Mouse (Mus musculus) hindbrain, embryonic 12.5 days (tissue): ENCODE data around the gene Herc1. TPM values are rescaled to one million over a fixed set of nuclear protein-coding genes. Genes with fewer than 3 reads are reported as not detected.
A peak's percentile ranks its signal among the peaks of the same experiment; 100 is the strongest.

Source experiments
- ATAC-seq: fragments of 200-750 bp; cut with Nextera tagmentation; 2 replicates; pipeline ENCODE4 v1.8.0; 2017; ENCODE audit warnings: moderate TSS enrichment; ENCODE audit not compliant: low FRiP score
- H3K27ac ChIP-seq: fragments of 300-500 bp; sonication (generic); 2 replicates; pipeline ENCODE4 v1.5.1; 2016; ENCODE audit warnings: mild to moderate bottlenecking
- H3K27me3 ChIP-seq: fragments of 300-500 bp; sonication (generic); 2 replicates; pipeline ENCODE4 v1.6.1; 2016; ENCODE audit warnings: mild to moderate bottlenecking
- H3K36me3 ChIP-seq: fragments of 300-500 bp; sonication (generic); 2 replicates; pipeline ENCODE4 v1.6.1; 2016; ENCODE audit warnings: mild to moderate bottlenecking
- H3K4me1 ChIP-seq: fragments of 300-500 bp; sonication (generic); 2 replicates; pipeline ENCODE4 v1.6.1; 2016
- H3K4me2 ChIP-seq: fragments of 300-500 bp; sonication (generic); replicated peaks from 2 replicates; pipeline ENCODE4 v1.6.1; 2016; ENCODE audit warnings: mild to moderate bottlenecking
- H3K4me3 ChIP-seq: fragments of 300-500 bp; sonication (generic); 2 replicates; pipeline ENCODE4 v1.5.1; 2016; ENCODE audit warnings: mild to moderate bottlenecking
- H3K9ac ChIP-seq: fragments of 300-500 bp; sonication (generic); 2 replicates; pipeline ENCODE4 v1.6.1; 2016; ENCODE audit warnings: mild to moderate bottlenecking, moderate library complexity
- H3K9me3 ChIP-seq: fragments of 300-500 bp; sonication (generic); replicated peaks from 2 replicates; pipeline ENCODE4 v1.6.1; 2016; ENCODE audit warnings: mild to moderate bottlenecking
- WGBS: fragments of 180-500 bp; shearing (Covaris S2); methylation state at CpG from one replicate; pipeline ENCODE4 v1.1.7; 2016; 5-methylcytosine and 5-hydroxymethylcytosine counted together
- polyA plus RNA-seq: library from polyadenylated mRNA; unstranded; fragments of >200 nt; fragmentation: Nextera tagmentation; extraction: Ambion mirVana; gene quantifications from 2 replicates; pipeline ENCODE4 v1.2.1, GENCODE M21; 2016

The Herc1 gene
- polyA plus RNA-seq, 1 experiment from 2014 or later = 48.6 TPM

GRCm38 (mm10) chr9:66518251-66518650, 168.0 kb downstream of the Herc1 start:
- Histone ChIP-seq H3K27ac (no peak overlapping the region), H3K36me3 (peaks cover 70% of the 10 kb centered on the region), H3K4me2 (no peak overlapping the region), H3K27me3 (no peaks in the 10 kb centered on the region), H3K4me1 (0 out of 2 replicates have a peak, but pooled peaks cover 2% of the 10 kb centered on the region), H3K4me3 (no peak overlapping the region), H3K9me3 (no peaks in the 10 kb centered on the region), H3K9ac (no peak overlapping the region)
- ATAC-seq = no peak
- WGBS = 73% methylated on average over 5 of the region's 5 CpGs

DNA sequence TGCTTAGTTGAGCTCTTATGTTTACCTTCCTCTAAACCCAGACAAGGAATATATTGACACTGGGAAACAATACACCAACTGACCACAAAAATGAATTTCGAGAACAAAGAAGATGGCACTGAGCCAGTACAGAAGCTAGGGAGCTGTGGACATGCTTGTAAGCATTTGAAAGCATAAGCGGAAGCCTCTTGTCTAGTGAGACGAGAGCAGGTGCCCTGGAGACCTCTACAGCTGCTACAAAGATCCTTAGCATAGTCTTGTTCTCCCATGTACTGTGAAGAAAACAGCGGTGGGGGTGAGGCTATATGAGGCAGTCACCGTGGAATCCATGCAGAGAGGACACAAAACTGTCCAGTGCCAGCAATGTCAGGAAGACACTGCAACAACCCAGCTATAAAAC, 168.7 kb downstream of the Herc1 start:
- Histone ChIP-seq H3K9me3 (no peaks in the 10 kb centered on the region), H3K4me1 (0 out of 2 replicates have a peak, but pooled peaks cover 2% of the 10 kb centered on the region), H3K27me3 (no peaks in the 10 kb centered on the region), H3K9ac (no peak overlapping the region), H3K36me3 (peaks cover 73% of the 10 kb centered on the region), H3K27ac (peak overlapping the region; percentile 64; the same call in 1 of the 2 replicates), H3K4me2 (no peak overlapping the region), H3K4me3 (no peak overlapping the region)
- WGBS = 50% methylated on average over 5 of the region's 5 CpGs
- peak; percentile 65; the same call in 1 of the 2 replicates for ATAC-seq

DNA sequence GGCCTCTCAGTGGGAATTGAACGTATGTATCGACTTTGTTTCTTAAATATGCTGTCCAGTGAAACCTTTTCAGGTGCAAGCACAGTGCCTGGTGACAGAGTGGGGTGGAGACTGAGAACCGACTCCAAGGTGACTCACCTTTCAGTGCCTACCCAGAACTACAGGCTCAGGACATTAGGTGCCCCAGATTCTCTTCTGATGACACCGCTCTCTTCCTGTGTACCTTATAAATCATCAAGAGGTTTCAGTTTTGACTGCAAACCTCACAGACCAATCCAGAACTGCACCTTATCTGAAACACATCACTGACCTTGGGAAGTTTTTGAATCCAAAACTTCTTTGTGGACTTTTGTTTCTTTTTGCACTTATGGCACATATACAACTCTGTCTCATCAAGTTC, 170.0 kb downstream of the Herc1 start:
- 0 out of 2 replicates have a peak, but pooled peaks cover 2% of the 10 kb centered on the region for H3K4me1 ChIP-seq
- no peak overlapping the region for H3K4me2 ChIP-seq
- H3K27me3 ChIP-seq = no peaks in the 10 kb centered on the region
- H3K36me3 ChIP-seq = peaks cover 72% of the 10 kb centered on the region
- H3K9me3 ChIP-seq = no peaks in the 10 kb centered on the region
- no peak overlapping the region for H3K27ac ChIP-seq
- 97% methylated on average over 4 of the region's 4 CpGs for WGBS
- no peak overlapping the region for H3K9ac ChIP-seq
- no peak for ATAC-seq
- no peak overlapping the region for H3K4me3 ChIP-seq

DNA sequence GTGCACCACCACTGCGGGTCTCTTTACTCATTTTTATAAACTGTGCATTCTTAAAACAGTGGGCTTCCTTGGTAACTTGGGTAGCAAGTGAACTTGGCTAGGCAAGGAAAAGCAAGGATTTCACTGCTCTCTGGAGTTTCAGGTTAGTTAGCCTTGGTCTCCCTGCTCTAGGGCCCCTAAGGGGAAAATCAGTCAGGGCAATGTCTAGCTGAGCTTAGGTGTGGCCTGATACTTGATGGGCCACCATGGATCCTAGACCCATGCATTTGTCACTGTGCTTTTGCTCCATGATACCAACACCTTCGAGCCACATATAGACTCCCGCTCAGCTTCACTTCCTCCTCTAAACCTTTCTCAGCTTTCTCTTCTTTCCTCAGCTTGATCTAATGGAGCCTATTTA, 171.3 kb downstream of the Herc1 start:
- Histone ChIP-seq H3K9ac (no peak overlapping the region), H3K4me3 (no peak overlapping the region), H3K4me1 (0 out of 2 replicates have a peak, but pooled peaks cover 2% of the 10 kb centered on the region), H3K4me2 (no peak overlapping the region), H3K9me3 (no peaks in the 10 kb centered on the region), H3K27ac (no peak overlapping the region), H3K27me3 (no peaks in the 10 kb centered on the region), H3K36me3 (peaks cover 73% of the 10 kb centered on the region)
- WGBS = 94% methylated on average over 3 of the region's 3 CpGs
- no peak for ATAC-seq

DNA sequence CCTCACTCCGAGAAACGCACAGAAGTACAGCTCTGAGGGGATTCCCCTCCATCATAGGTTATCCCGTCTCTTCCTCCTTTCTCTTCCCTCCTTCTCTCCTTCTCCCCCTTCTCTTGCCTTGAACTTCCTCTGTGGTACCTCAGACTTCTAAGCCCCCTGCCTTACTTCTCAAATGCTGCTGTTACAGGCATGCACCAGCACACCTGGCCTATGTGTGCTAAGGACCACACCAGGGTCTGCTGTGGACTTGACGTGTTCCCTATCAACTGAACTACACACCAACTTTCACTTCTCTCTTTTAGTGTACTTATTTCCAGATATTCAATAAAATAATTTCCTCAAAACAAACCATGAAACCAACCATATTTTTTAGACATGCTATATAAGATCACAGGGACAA, 192.5 kb downstream of the Herc1 start:
- ATAC-seq = no peak
- Histone ChIP-seq H3K4me2 (no peak overlapping the region), H3K9ac (no peak overlapping the region), H3K4me1 (no peaks in the 10 kb centered on the region), H3K36me3 (peaks cover 52% of the 10 kb centered on the region), H3K9me3 (no peaks in the 10 kb centered on the region), H3K27ac (no peak overlapping the region), H3K4me3 (no peak overlapping the region), H3K27me3 (no peaks in the 10 kb centered on the region)
- 86% methylated on average over 4 of the region's 4 CpGs for WGBS

Other genes with a start within 250 kb of the Herc1 start
- gene Snx1, start 223.9 kb upstream of the Herc1 start, polyA plus RNA-seq = 130 and 139 TPM in 2 replicates
- gene Ciao2a, start 223.8 kb upstream of the Herc1 start, polyA plus RNA-seq = 123 and 126 TPM in 2 replicates
- 3.7 and 3.8 TPM in 2 replicates for gene Dapk2, start 192.2 kb upstream of the Herc1 start, polyA plus RNA-seq
- 1.9 and 2.8 TPM in 2 replicates for gene Fbxl22, start 164.1 kb downstream of the Herc1 start, polyA plus RNA-seq
- gene Usp3, start 242.7 kb downstream of the Herc1 start, polyA plus RNA-seq = 88.1 and 103 TPM in 2 replicates